Mouse (Mus musculus) cerebellum, adult 11-12 months (tissue): Measurements from ENCODE around the gene Tshb.

ENCODE experiments used
- DNase-seq: peaks from one replicate; pipeline ENCODE4 v3.0.0; 2022

The Tshb gene

DNA sequence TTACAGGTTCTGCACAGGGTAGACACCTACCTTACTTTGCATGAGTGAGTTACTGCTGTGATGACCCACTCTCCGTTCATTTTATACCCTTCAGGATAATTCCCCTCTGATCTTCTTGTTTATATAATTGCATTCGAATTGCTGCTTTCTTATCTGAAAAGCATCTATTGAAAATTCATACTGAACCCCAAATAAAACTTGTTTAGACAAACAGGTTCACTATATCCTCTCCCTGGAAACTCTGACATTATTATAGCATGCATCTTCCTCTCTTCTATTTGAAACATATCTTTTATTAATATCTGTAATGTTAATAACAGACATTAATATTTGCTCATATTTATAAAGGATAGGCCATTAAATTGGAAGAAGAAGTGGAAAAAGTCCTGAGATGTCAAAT lies at the start of gene Tshb:
TSS of gene Tshb (minus strand) at position 101 of the 400 bp plus-strand sequence.
- no peak for DNase-seq

DNA sequence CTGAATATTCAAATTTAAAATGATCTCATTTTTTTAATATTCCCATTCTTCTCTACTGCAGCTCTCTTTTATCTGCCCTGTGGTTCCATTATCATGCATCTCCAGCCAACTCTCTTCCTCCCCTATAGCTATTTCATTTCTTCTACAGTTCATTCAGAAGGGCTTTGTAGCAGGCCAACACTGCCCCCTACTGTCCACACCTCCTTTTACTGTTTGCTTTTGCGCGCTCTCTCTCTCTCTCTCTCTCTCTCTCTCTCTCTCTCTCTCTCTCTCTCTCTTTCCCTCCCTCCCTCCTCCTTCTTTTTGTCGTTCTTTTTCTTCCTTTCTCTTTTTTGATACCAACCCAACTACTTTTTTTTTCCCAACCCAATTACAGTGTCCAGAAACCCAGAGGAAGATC lies 21.4 kb upstream of the Tshb start:
- peak; percentile 48 for DNase-seq

DNA sequence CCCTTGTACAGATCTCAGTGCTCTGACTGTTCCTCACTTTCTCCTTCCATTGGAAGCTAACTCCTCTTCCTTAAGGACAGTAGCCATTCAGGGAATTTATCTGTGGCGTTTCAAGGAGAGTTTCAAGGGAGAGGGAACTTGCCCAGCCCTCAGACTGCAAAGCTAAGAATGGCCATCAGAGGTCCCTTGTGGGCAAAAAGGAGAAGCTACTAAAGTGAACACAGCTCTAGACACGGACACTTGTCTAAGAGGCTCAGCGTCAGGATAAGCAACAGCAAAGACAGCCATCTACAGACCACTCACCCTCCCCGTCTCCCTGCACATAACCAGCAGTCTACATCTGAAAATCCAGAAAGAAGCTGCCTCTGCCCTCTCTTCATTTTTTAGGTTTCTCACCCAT lies 4.9 kb upstream of the Tshb start:
- no peak for DNase-seq

GRCm38 (mm10) chr3:102773018-102773417 lies 9.5 kb downstream of the Tshb start:
- DNase-seq = peak; percentile 81

DNA sequence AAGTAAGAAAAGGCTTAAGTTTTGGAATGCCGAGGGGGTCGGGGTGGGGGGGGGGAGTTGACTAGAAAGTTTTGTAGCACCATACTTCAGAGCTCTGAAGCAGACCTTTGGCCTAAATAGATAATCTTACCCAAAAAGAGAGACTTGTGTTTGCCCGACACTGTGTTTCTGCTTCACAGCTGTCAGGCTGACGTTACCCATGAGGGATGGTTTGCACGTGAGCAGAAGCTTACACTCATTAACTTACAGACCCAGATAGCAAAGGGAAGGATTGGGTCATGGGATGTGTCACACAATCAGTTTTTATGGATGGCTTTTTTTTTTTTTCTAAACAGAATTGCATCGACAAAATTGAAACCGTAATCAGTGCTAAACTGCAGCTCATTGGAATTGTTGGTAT lies 17.7 kb downstream of the Tshb start:
- no peak for DNase-seq

- DNase-seq = peak; percentile 83
Measured at GRCm38 (mm10) chr3:102763713-102764400, 18.7 kb downstream of the Tshb start.

DNA sequence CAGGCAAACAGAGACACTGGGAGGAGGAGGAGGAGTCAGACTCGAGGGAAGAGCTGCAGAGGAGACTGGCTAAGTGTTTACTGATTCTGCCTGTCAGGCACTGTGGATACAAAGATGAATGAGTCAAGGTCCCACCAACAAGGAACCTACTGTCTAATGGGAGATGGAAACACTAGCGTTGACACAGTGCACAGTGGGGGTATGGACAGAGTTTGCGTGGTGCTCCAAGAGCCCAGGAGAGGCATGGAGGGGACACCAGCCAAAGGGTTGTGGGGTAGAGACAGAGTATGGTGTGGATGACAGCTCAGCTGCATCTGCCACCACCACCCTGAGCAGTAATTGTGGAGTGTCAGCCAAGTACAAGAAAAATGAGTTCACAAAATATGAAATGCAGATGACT lies 20.1 kb downstream of the Tshb start:
- no peak for DNase-seq

GRCm38 (mm10) chr3:102760236-102760635 lies 22.3 kb downstream of the Tshb start:
- no peak for DNase-seq

DNA sequence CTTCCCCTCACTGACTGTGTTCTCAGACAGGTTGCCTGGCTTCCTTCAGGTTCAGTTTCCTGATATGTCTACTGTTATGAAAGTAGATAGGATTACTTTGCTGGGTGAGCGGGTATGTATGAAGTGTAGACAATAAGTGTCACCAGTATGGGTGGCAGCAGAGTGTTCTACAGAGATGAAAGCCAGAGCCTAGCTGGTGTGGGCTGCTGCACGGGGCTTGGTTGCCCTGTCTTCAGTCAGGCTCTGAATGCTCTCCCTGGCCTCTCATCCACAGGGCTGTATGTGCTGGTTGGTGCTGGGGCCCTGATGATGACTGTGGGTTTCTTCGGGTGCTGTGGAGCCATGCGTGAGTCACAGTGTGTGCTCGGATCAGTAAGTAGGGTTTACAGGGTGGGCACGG lies 25.5 kb downstream of the Tshb start:
- no peak for DNase-seq

DNA sequence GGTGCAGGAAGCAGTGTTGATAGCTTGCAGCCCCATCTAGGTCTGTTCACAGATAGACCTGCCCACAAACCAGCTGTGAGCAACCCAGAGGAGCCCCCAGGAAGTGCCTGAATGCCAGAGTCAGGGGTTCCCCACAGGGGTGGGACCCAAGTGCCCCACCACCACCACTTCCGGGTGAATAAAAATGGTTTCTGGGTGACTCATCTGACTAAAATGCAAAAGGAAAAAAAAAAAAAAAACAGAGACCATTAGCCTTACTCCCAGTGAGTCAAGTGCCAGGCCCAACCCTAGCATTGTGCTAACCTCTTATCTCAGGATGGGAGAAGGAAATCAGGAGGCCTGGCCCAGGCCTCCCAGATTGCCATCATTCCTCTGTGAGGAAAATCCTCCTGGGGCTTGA lies 26.7 kb downstream of the Tshb start:
- DNase-seq = no peak

GRCm38 (mm10) chr3:102752457-102752856 lies 30.1 kb downstream of the Tshb start:
- no peak for DNase-seq

DNA sequence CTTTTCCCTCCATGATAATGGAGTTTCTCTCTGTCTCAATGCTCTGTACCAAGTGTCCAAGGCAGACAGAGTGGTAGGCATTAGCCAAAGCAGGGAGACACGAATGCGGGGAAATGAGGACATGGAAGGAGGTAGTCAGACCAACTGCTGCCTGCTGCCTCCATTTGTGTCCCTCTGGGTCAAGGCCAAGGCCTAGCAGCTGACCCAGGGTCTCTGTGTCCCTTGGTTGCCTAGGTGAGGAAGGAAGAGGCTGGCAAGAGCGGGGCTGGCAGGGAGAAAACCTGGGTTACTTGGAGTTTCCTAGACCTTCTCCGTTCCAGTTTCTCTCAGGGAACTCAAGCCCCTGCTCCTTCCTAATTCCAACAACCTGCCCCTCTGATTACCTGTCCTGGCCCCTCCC lies 30.5 kb downstream of the Tshb start:
- peak; percentile 26 for DNase-seq

GRCm38 (mm10) chr3:102751536-102751935 lies 31.0 kb downstream of the Tshb start:
- DNase-seq = no peak

GRCm38 (mm10) chr3:102751136-102751535 lies 31.4 kb downstream of the Tshb start:
- DNase-seq = no peak

GRCm38 (mm10) chr3:102748686-102749085 lies 33.8 kb downstream of the Tshb start:
- no peak for DNase-seq

DNA sequence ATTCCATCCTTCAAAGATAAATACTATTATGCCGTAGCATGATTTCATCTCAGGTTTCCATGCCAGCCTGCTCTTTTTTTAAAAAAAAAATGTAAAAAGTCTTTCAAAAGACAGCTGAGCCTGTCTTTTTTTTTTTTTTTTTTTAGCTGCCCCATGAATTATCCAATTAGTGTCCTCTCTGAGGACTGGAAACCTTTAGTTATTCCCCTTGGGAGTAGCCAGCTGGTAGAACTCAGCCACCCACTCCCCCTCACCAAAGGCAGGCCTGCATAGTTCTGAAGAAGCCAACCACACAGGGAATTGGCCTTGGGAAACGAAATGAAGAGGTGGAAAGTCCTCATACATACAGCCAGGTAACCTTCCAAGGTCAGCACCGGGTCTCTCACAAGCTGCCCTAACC lies 34.5 kb downstream of the Tshb start:
- DNase-seq = no peak

DNA sequence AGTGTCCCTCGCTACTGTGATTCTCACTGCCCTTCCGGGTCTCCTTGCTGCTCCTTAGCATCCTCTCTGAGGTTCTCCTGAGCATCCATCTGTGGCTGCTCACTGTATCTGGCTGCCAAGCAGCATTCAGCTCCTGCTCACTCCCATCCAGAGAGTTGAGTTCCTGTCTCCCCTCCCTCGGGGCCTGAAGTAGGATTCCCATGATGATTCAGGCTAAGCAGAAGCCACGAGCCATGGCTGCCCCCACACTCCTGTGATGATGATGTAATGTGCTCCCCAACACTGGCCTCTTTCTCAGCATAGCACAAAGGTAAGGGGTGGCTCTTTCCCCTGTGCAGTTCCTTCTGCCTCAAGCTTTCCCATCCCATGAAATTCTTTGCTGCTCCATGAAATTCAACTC lies 36.3 kb downstream of the Tshb start:
- no peak for DNase-seq

GRCm38 (mm10) chr3:102744657-102745056 lies 37.9 kb downstream of the Tshb start:
- peak; percentile 18 for DNase-seq

DNA sequence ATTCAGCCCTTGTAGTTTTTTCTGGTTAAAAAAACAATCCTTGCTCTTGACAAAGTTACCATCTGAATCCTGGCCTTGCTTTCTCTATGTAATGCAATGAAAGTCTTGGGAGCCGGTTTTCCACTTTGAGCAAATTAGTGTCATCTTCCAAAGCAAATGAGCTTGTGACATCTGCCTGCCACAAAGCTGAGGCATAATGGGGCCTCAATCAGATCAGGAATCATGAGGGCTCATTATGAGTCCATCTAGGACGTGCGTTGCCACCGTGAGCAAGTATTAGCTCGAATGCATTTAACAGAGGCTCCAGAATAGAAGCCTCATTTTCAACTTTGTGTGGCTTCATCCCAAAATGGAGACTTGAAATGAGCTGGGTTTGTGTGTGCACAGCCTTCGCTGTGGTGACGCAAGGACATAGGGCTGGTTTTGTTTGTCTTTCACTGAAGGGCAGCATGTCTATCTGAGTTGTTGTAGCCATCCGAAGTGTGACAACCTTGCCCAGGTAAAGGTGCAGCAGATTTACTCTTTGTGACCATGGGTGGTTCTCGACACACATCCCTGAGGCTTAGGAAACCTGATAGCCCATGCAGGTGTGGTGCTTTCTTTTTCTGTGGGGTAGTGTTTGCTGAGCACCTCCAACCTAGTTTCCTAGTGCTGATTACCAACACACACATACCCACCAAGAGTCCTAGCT lies 38.6 kb downstream of the Tshb start:
- DNase-seq = no peak

DNA sequence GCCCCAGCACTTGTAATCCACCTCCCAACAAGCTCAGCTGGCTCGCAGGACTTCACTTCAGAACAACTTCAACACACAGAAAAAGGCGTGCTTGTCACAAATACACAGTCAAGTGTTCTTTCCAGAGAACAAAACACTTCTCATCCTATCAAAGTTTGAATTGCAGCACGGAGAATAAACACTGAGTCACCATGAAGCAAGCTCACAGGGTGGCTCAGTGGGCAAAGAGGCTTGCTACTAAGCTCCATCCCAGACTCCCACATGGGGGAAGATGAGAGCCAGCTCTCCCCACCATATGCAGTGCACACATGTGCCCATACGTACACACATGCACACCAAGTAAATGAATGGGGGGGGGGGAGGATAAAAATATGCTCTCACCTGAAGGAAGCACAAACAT lies 39.3 kb downstream of the Tshb start:
- DNase-seq = no peak

DNA sequence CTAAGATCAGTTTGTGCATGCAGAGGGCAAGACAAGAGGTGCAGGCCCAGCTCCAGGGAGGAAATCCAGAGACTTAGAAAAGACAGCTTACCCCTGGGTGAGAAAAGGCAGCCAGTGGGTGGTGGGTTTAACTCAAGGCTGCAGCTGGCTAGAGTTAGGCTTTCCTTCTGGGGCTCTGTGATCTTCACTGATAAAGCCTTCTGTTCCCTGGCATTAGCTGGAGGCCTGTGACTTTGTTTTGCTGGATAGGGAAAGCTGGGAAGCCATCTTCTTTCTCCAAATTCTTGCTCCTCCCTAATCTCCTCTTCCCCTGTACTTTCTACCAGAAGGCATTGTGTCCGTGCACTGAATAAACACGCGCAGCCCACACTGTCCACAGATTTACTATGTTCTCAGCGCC lies 39.8 kb downstream of the Tshb start:
- no peak for DNase-seq

GRCm38 (mm10) chr3:102738926-102739325 lies 43.6 kb downstream of the Tshb start:
- no peak for DNase-seq

GRCm38 (mm10) chr3:102738161-102738901 lies 44.2 kb downstream of the Tshb start:
- no peak for DNase-seq

- peak; percentile 23 for DNase-seq
Measured at GRCm38 (mm10) chr3:102737106-102737505, 45.4 kb downstream of the Tshb start.
